Mouse (Mus musculus) brain, embryonic 14.5 days (tissue): ENCODE data around the gene A230050P20Rik. TPM values are rescaled to one million over a fixed set of nuclear protein-coding genes. Genes with fewer than 3 reads are reported as not detected.
A peak's percentile ranks its signal among the peaks of the same experiment; 100 is the strongest.

Experiments
- DNase-seq: peaks from one replicate; pipeline ENCODE4 v3.0.0-alpha.2; 2011; ENCODE audit warnings: low read depth
- CTCF ChIP-seq: fragments of 200-500 bp; IDR thresholded peaks from 2 replicates; pipeline ENCODE4 v1.5.1; 2012; ENCODE audit warnings: inconsistent platforms, mild to moderate bottlenecking, moderate library complexity, borderline replicate concordance; ENCODE audit not compliant: insufficient read depth, insufficient read length; ENCODE audit errors: extremely low read depth
- POLR2A ChIP-seq: fragments of 200-500 bp; IDR thresholded peaks from 2 replicates; pipeline ENCODE4 v1.6.1; 2012; ENCODE audit warnings: mild to moderate bottlenecking, inconsistent platforms, borderline replicate concordance; ENCODE audit not compliant: poor library complexity, insufficient read depth, insufficient read length, severe bottlenecking; ENCODE audit errors: extremely low read depth
- polyA plus RNA-seq: library from polyadenylated mRNA; depleted of rRNA; stranded (reverse); fragments of >200 nt; gene quantifications from 2 replicates; pipeline ENCODE4 v1.2.3, GENCODE M21; 2012; rRNA removed

A230050P20Rik gene
- polyA plus RNA-seq, 1 experiment = 8.7 TPM

GRCm38 (mm10) chr9:20902174-20902491, 33.7 kb downstream of the A230050P20Rik start:
- TF ChIP-seq CTCF = no peak
- no peak for DNase-seq

GRCm38 (mm10) chr9:20909948-20910347, 41.5 kb downstream of the A230050P20Rik start:
- TF ChIP-seq POLR2A = no peak
- TF ChIP-seq CTCF = no peak
- no peak for DNase-seq

- no peak for DNase-seq
- TF ChIP-seq POLR2A = no peak
- peak; percentile 20; the same call in 1 of the 2 replicates for TF ChIP-seq CTCF
These were observed 47.7 kb downstream of the A230050P20Rik start for GRCm38 (mm10) chr9:20916160-20916559.

GRCm38 (mm10) chr9:20923258-20923657, 54.8 kb downstream of the A230050P20Rik start:
- no peak for DNase-seq
- no peak for TF ChIP-seq CTCF
- no peak for TF ChIP-seq POLR2A

Other genes with a start within 250 kb of the A230050P20Rik start
- gene Ubl5, start 225.8 kb upstream of the A230050P20Rik start, polyA plus RNA-seq = 360 and 463 TPM in 2 replicates
- gene Fbxl12, start 223.9 kb upstream of the A230050P20Rik start, polyA plus RNA-seq = 34.7 and 40.0 TPM in 2 replicates
- gene Pin1, start 216.5 kb upstream of the A230050P20Rik start, polyA plus RNA-seq = 34.4 and 41.6 TPM in 2 replicates
- gene Olfm2, start 122.3 kb upstream of the A230050P20Rik start, polyA plus RNA-seq = 139 and 162 TPM in 2 replicates
- gene Col5a3, start 53.6 kb upstream of the A230050P20Rik start, polyA plus RNA-seq = 0.85 and 1.2 TPM in 2 replicates
- gene Rdh8, start 50.1 kb upstream of the A230050P20Rik start, polyA plus RNA-seq = not detected in 2 replicates
- 11.7 and 13.9 TPM in 2 replicates for gene Angptl6, start 11.1 kb downstream of the A230050P20Rik start, polyA plus RNA-seq
- 73.8 and 96.8 TPM in 2 replicates for gene Ppan, start 19.5 kb downstream of the A230050P20Rik start, polyA plus RNA-seq
- 144 and 152 TPM in 2 replicates for gene Eif3g, start 30.0 kb downstream of the A230050P20Rik start, polyA plus RNA-seq
- 90.1 and 103 TPM in 2 replicates for gene Dnmt1, start 91.2 kb downstream of the A230050P20Rik start, polyA plus RNA-seq
- 4.7 and 6.0 TPM in 2 replicates for gene S1pr2, start 108.1 kb downstream of the A230050P20Rik start, polyA plus RNA-seq
- gene Mrpl4, start 134.1 kb downstream of the A230050P20Rik start, polyA plus RNA-seq = 81.1 and 85.4 TPM in 2 replicates
- gene Icam1, start 147.3 kb downstream of the A230050P20Rik start, polyA plus RNA-seq = 3.0 and 3.9 TPM in 2 replicates
- 0.08 and 0.13 TPM in 2 replicates for gene Icam4, start 160.7 kb downstream of the A230050P20Rik start, polyA plus RNA-seq
- 1.0 and 1.5 TPM in 2 replicates for gene Icam5, start 163.4 kb downstream of the A230050P20Rik start, polyA plus RNA-seq
- 1.3 and 2.1 TPM in 2 replicates for gene Zglp1, start 198.5 kb downstream of the A230050P20Rik start, polyA plus RNA-seq
- 2.9 and 3.0 TPM in 2 replicates for gene Gm49373, start 204.5 kb downstream of the A230050P20Rik start, polyA plus RNA-seq
- 68.4 and 86.0 TPM in 2 replicates for gene Fdx1l, start 205.0 kb downstream of the A230050P20Rik start, polyA plus RNA-seq
- gene Gm38431, start 223.4 kb downstream of the A230050P20Rik start, polyA plus RNA-seq = 4.8 and 5.6 TPM in 2 replicates
- 65.6 and 70.2 TPM in 2 replicates for gene Raver1, start 223.4 kb downstream of the A230050P20Rik start, polyA plus RNA-seq